Mouse (Mus musculus): ENCODE measurements around the gene Mindy1.

Mindy1 gene

DNA sequence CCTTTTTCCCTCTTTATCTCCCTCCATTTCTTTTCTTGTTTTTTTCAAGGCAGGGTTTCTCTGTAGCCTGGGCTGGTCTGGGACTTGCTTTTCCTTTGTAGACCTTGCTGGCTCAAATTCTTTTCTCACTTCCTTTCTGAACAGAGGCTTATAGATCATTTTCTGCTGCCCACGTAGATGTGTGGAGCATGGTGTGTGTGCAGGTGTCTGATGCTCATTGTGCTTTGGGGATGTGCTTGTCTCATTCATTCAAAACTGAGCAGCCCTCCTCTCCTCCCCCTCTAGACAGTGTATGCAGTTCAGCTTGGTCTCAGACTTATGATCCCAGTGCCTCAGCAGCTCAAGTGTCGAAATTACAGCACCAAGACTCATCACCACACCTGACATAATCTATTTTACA lies 38.0 kb downstream of the Mindy1 start:
- in situ Hi-C loops (cut with MboI, MseI) = no loop called here

DNA sequence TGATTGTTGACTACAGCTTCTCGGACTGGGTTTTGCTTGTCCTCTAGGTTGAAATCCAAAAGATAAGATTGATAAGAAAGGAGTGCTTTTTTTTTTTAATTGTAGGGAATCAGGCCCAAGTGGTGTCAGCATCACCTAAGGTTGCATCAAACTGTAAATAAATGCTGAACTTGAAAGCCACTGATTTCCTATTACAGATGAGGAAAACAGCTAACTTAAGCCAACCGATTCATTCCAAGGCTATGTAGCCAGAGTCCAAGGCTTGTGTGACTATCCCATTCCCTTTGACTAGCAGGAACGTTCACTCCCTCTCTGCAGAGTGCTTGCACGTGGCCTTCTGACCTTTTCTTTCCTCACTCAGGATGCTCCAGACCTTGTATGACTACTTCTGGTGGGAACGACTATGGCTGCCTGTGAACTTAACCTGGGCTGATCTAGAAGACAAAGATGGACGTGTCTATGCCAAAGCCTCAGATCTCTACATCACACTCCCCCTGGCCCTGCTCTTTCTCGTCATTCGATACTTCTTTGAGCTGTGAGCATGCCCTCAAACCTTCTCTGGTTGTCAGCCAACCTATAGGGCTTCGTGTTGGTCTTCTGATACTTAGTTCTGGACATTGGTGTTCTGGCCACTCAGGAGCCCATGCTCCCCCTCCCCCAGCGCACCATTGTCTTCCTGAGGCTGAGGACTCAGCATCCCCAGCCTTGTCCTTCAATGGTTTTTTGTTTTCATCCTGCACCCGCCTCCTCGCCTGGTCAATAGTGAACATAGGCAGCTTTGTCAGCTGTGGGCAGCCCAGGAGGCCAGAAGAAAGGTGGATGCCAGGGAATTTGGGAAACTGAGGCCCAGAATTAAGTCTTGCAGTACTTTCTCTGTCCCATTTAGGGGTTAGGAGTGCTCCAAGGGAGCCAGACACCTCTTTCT lies 38.8 kb downstream of the Mindy1 start:
- in situ Hi-C loops (cut with MboI, MseI) = no loop called here

DNA sequence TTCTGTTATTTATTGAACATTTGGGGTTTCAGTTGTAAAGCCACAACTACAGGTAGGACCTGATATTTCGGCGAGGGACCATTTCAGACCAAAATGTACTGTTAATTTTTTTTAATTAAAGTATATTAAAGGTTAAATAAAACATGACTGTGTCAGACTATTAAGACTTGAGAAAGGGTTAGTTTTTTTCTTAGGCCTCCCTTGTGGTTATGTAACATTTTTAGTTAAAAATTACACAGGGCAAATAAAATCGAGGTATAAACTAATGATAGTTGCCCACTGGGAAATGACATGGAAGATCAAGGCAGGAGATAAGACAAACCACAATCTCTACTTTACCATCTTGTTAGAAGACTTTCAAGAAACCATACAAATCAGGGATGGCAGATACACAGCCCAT lies 42.3 kb downstream of the Mindy1 start:
- in situ Hi-C loops (cut with MboI, MseI) = no loop called here

DNA sequence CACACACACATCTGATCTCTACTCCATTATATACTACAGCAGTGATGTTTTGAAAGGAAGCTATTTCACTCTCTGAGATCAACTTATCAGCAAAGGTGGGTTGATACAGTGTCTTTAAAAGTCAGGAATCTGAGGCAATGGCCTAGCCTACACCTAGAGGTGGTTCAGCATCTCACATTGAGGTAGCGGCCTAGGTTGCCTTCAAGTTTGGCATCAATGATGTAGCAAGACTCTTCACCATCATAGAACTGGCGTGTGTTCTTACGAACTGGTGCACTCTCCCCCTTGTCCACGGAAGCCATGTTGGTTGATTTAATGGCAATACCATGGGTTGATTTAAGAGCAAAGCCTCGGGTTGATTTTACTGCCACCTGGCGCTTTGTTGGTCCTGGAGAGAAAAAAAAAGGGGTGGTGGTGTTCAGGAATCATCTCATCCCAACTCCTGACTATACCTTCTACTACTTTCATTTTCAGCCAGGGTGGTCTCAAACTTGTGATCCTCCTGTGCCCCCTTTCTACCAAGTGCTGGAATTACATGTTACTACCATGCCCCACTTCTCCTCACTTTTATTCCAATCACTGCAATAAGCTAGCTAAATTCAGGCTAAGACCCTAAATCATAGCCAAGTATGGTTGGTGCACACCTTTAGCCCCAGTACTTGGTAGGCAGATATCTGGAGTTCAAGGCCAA lies 43.5 kb downstream of the Mindy1 start:
- in situ Hi-C loops (cut with MboI, MseI) = no loop called here

DNA sequence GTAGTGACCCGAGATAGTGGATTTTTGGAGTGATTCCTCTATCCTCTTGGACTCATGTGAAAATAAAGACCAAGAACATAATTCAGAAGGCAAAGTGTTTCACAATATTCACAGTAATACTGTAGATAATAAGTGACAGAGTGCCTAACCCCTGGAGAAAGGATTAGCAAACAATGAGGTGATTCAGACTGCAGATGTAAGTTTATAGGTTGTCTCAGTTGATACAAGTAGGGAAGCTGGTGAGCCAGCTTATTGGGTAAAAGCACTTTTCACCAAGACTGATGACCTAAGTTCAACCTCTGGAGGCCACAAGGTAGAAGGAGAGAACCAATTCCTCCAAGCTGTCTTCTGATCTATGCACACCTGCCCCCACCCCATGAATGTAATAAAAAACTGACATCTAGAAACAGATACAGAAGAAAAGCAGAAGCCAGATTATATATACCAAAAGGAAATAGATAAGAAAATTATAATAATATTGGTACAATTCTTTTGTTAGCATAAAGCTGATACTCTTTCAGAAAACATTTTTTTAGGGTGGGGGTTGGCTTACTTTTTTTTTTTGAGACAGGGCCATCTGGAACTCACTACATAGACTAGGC lies 47.8 kb downstream of the Mindy1 start:
- in situ Hi-C loops (cut with MboI, MseI) = no loop called here

DNA sequence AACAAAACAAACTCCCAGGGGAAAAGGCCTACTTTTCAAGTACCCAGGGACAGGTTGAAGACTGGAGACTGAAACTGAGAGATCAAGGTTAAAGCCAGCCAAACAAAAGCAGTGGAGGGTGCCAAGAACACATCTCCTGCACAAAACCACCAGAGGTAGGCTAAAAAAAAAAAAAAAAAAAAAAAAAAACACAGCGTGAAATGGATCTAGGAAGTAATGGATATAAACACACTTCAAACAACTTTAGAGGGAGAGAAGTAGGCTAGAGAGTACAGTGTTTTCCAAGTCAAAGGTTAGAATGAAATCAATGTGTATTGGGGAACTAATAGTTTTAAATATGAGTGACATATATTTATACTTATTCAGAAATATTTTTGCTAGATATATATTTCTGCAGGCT lies 50.4 kb downstream of the Mindy1 start:
- in situ Hi-C loops (cut with MboI, MseI) = no loop called here

DNA sequence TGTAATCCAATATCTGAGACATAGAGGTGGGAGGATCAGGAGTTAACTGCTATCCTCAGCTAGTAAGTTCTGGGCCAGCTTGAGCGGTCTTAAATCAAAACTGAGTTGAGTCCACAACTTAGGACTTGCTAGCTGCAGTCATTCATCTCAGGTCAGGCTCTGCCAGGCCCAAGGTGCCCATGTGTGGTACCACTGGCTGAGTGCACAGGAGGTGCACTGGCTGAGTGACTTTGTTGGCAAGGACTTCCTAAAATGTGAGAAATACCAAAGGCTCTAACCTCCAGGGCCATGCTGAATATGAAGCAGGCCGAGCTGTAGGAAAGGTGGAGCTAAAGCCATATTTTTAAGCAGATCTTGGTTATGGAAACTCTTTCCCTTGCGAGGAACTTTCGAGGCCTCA lies 56.2 kb downstream of the Mindy1 start:
- in situ Hi-C loops (cut with MboI, MseI) = no loop called here

DNA sequence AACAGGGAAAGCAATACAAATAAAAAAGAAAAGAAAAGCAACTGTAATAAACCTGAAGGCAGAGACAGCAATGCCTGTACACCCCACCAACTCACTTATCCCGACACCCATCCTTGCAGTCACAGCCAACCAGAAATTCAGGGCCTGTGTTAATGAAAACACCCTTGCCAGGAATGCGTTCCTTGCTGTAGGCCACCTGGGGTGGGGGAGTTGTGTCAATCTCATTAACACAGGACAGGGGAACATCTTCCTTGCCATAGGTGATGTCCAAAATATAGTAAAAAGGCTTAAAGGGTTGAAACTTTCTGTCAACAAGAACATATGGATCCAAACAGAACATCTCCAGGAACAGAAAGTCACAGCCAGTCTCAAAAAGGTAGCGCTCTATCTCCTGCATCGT lies 57.1 kb downstream of the Mindy1 start:
- in situ Hi-C loops (cut with MboI, MseI) = no loop called here

DNA sequence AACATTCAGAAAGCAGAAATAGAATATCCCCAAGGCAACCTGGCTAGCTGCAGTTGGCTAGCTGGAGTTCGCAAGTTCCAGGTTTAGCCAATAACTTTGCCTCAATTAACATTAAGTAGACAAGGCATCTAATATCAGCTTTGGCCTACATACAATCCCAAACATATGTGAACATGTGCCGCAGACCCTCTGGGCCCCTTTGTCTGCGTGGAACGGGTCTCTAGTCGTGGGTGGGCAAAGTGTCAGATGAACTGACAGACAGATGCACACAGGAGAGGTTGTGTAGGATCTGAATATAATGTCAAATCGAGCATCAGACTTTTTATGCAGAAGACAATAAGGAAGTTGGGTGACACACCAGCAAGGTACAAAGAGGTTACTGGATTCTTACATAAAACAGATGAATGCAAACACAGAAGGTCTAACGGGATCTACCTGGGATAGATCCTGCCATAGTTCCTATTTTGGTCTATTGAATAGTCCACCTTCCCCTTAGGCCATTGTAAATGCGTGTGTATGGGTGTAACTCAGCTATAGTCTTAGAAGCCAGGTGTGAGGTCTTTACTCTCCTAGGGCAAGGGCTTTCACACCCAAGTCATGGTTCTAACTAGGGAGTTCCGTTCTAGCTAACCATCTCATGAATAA lies 62.3 kb downstream of the Mindy1 start:
- in situ Hi-C loops (cut with MboI, MseI) = loop anchor here (10.0 kb wide), 1 partner anchor 111 kb away; no protein-coding TSS in a partner anchor
